Mouse (Mus musculus) urinary bladder, adult 2 months (tissue): ENCODE data around the gene Ang5. TPM values are rescaled to one million over a fixed set of nuclear protein-coding genes. Genes with fewer than 3 reads are reported as not detected.

Experiments used
- polyA plus RNA-seq: library from polyadenylated mRNA; depleted of rRNA; stranded (reverse); fragments of >200 nt; gene quantifications from 2 replicates; pipeline ENCODE4 v1.2.3, GENCODE M21; 2012; rRNA removed

Gene Ang5
- polyA plus RNA-seq, 1 experiment: not detected

Other genes with a start within 250 kb of the Ang5 start
- not detected in 2 replicates for gene Gm16506, start 229.6 kb upstream of the Ang5 start, polyA plus RNA-seq
- not detected in 2 replicates for gene Gm6526, start 209.2 kb upstream of the Ang5 start, polyA plus RNA-seq
- gene Gm8180, start 172.3 kb upstream of the Ang5 start, polyA plus RNA-seq: not detected in 2 replicates
- gene Ear1, start 81.6 kb upstream of the Ang5 start, polyA plus RNA-seq: 0.12 TPM in 1 of 2 replicates, not detected in the other
- not detected in 2 replicates for gene Ear10, start 33.5 kb upstream of the Ang5 start, polyA plus RNA-seq
- gene Gm8113, start 31.7 kb upstream of the Ang5 start, polyA plus RNA-seq: 4.3 and 5.7 TPM in 2 replicates
- gene Ang6, start 45.2 kb downstream of the Ang5 start, polyA plus RNA-seq: not detected in 2 replicates
- gene Ear2, start 145.6 kb downstream of the Ang5 start, polyA plus RNA-seq: 16.7 and 16.8 TPM in 2 replicates
- not detected in 2 replicates for gene Gm3327, start 166.8 kb downstream of the Ang5 start, polyA plus RNA-seq
- gene Gm8212, start 240.6 kb downstream of the Ang5 start, polyA plus RNA-seq: not detected in 2 replicates